Mouse (Mus musculus) mesoderm, embryonic 11.5 days (tissue): Measurements from ENCODE around the gene Polr2l.

Source experiments
- DNase-seq: peaks from one replicate; pipeline ENCODE4 v3.0.0-alpha.2; 2012; ENCODE audit warnings: low read depth, low spot score

Gene Polr2l

GRCm38 (mm10) chr7:141484186-141485120 lies 9.5 kb upstream of the Polr2l start:
- DNase-seq, result no peak

- no peak for DNase-seq
Measured at GRCm38 (mm10) chr7:141483114-141483653, 8.3 kb upstream of the Polr2l start.

GRCm38 (mm10) chr7:141482531-141483024 lies 7.6 kb upstream of the Polr2l start:
- no peak for DNase-seq

GRCm38 (mm10) chr7:141481498-141482401 lies 6.8 kb upstream of the Polr2l start:
- peak; percentile 70 for DNase-seq

GRCm38 (mm10) chr7:141480842-141481497 lies 6.0 kb upstream of the Polr2l start:
- peak; percentile 88 for DNase-seq

- DNase-seq, result no peak
Measured at GRCm38 (mm10) chr7:141478270-141478748, 3.4 kb upstream of the Polr2l start.

GRCm38 (mm10) chr7:141477578-141478269 lies 2.8 kb upstream of the Polr2l start:
- no peak for DNase-seq

- DNase-seq, result no peak
Measured at GRCm38 (mm10) chr7:141476981-141477370, 2.0 kb upstream of the Polr2l start.

- peak; percentile 68 for DNase-seq
Measured at GRCm38 (mm10) chr7:141476226-141476980, 1.5 kb upstream of the Polr2l start.

- DNase-seq, result no peak
Measured at GRCm38 (mm10) chr7:141475805-141476158, 850 bp upstream of the Polr2l start.

GRCm38 (mm10) chr7:141474160-141474559 lies 772 bp downstream of the Polr2l start:
- DNase-seq, result no peak

- DNase-seq, result no peak
Measured at GRCm38 (mm10) chr7:141472763-141473162, 2.2 kb downstream of the Polr2l start.

GRCm38 (mm10) chr7:141472226-141472625 lies 2.7 kb downstream of the Polr2l start:
- no peak for DNase-seq

GRCm38 (mm10) chr7:141471236-141471635 lies 3.7 kb downstream of the Polr2l start:
- no peak for DNase-seq

GRCm38 (mm10) chr7:141470637-141470944 lies 4.3 kb downstream of the Polr2l start:
- no peak for DNase-seq

- DNase-seq, result no peak
Measured at GRCm38 (mm10) chr7:141469901-141470636, 4.9 kb downstream of the Polr2l start.

GRCm38 (mm10) chr7:141469352-141469751 lies 5.6 kb downstream of the Polr2l start:
- no peak for DNase-seq

- DNase-seq, result peak; percentile 76
Measured at GRCm38 (mm10) chr7:141468522-141469211, 6.3 kb downstream of the Polr2l start.

- DNase-seq, result peak; percentile 35
Measured at GRCm38 (mm10) chr7:141468164-141468521, 6.8 kb downstream of the Polr2l start.
